Mouse (Mus musculus): Measurements from ENCODE around the gene AI661453. TPM values are rescaled to one million over a fixed set of nuclear protein-coding genes. Genes with fewer than 3 reads are reported as not detected.

AI661453 gene
- total RNA-seq (2014; rRNA removed) (0.05 and 0.08 TPM in 2 replicates), polyA plus RNA-seq (2015; fragmentation: Nextera tagmentation; extraction: Ambion mirVana) (0.22 TPM in 1 of 2 replicates, not detected in the other)

DNA sequence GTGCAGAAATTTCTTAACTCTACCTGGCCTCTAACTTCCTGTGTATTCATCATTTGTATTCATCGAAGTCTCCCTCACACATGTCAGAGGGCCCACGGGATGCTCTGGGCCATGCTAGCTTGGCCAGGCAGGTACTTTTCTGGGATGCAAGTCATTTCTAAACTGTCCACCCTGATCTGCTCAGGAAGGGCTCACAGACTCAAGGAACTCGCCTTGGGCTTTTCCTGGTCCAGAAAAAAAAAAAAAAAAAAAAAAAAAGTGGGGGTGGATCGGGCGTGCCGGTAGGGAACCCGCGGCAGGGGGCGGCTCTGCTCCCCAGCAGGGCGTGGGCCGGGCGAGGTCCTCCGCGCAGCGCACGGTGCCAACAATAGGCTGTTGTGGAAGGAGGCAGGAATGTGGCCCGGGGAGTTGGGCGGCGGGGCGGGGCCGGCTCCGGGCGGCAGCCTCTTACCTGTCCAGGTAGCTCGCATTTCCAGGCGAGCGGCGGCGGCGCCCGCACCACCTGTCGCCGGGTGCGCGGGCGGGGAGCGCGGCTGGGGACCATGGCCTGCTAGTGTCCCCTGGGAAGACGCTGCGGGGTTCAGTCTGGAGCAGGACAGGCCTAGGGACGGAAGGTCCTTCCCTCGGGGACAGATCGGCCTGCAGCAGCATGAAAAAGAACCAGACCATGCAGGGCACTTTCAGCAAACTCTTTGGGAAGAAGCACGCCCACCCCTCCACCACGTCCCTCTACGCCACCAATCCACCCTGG, at the start of gene AI661453:
Gene AI661453 (plus strand): TSS at position 460 of the 751 bp plus-strand sequence.
- DNase-seq (no peak), ATAC-seq (no peak)
- Histone ChIP-seq H3K4me1 (ENCODE audit: insufficient read depth) (no peaks in the 10 kb centered on the region), H3K4me2 (ENCODE audit: low read depth) (peak within 1 kb of the TSS; percentile 71), H3K36me3 (ENCODE audit: insufficient read depth) (no peaks in the 10 kb centered on the region), H3K9ac (peak within 1 kb of the TSS; percentile 22; the same call in 1 of the 2 replicates), H3K4me3 (ENCODE audit: low read depth, low read length) (peak within 1 kb of the TSS; percentile 37), H3K27me3 (ENCODE audit: insufficient read depth, low read length) (peaks cover 22% of the 10 kb centered on the region), H3K9me3 (ENCODE audit: low read length) (no peaks in the 10 kb centered on the region), H3K27ac (ENCODE audit: low read depth, low read length) (no peak within 1 kb of the TSS)
- TF ChIP-seq CTCF (IDR thresholded peaks at IDR 0.05; ENCODE audit: low read depth), result no peak
- WGBS, result 1% methylated on average over 44 of the region's 45 CpGs

- Histone ChIP-seq H3K9ac (no peak overlapping the region), H3K27ac (ENCODE audit: low read depth, low read length) (no peak overlapping the region), H3K36me3 (ENCODE audit: insufficient read depth) (no peaks in the 10 kb centered on the region), H3K4me1 (ENCODE audit: insufficient read depth) (no peaks in the 10 kb centered on the region), H3K9me3 (ENCODE audit: low read length) (no peaks in the 10 kb centered on the region), H3K4me3 (ENCODE audit: low read depth, low read length) (no peak overlapping the region), H3K4me2 (ENCODE audit: low read depth) (no peak overlapping the region), H3K27me3 (ENCODE audit: insufficient read depth, low read length) (no peaks in the 10 kb centered on the region)
- TF ChIP-seq CTCF (IDR thresholded peaks at IDR 0.05; ENCODE audit: low read depth), result peak; percentile 74
- peak; percentile 20 for DNase-seq
- 62% methylated on average over 4 of the region's 4 CpGs for WGBS
- ATAC-seq, result no peak
Observed at GRCm38 (mm10) chr17:47386649-47387048, 49.8 kb upstream of the AI661453 start.

DNA sequence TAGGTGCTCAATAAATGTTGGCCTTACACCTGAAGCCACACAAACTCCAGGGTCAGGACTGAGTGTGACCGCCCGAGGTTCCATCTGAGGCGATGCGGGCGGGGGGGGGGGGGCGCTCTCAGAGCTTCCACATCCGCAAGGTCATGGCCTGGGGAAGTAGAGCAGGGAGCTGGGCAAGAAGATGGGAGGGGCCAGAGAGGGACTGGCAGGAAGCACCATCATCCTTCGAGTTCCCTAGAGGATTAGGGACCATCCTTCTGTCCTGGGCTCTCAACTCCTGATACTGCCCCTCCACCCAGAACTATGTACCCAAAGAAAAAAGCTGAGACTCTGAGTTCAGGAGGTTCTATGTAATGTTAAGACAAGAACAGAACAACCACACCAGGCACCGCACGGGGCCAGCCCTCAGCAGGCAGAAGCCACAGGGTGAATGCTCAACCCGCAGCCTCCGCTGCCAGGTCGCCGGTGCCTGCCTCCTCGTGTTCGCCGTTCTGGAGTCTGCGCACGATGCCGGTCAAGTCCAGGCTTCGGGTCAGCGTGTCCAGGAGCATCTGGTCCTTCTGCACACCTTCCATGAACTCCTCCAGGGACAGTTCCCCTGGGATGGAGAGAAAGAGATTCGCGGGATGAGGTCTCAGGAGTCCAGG, 42.1 kb upstream of the AI661453 start:
- H3K9ac ChIP-seq, result no peak overlapping the region
- WGBS, result 20% methylated on average over 24 of the region's 24 CpGs

DNA sequence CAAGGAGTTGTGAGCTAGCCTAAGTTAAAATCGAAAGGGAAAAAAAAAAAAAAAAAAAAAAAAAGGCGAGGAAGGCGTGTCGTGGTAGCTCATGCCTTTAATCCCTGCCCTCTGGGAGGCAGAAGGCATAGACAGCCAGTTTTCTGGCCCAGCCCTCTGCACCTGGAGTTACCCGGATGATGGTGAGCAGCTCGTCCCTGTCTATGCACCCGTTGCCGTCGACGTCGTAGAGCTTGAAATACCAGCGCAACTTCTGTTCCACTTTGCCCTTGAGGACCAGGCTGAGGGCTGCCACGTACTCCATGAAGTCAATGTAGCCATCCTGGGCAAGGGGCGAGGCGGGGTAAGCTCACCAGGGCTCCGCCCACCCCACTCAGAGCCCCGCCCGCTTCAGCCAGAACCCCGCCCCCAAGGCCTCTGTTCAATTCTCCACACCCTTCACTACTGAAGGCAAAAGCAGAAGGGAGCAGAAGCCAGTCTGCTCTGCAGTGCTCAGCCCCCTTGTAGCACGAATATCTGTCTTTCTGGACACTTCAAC, 41.0 kb upstream of the AI661453 start:
- TF ChIP-seq CTCF (IDR thresholded peaks at IDR 0.05; ENCODE audit: low read depth), result no peak
- 7% methylated on average over 19 of the region's 20 CpGs for WGBS
- Histone ChIP-seq H3K9me3 (ENCODE audit: low read length) (no peaks in the 10 kb centered on the region), H3K9ac (no peak overlapping the region), H3K4me3 (ENCODE audit: low read depth, low read length) (peak overlapping the region; percentile 18; the same call in 1 of the 2 replicates), H3K36me3 (ENCODE audit: insufficient read depth) (no peaks in the 10 kb centered on the region), H3K4me1 (ENCODE audit: insufficient read depth) (no peaks in the 10 kb centered on the region), H3K4me2 (ENCODE audit: low read depth) (peak overlapping the region; percentile 39), H3K27ac (ENCODE audit: low read depth, low read length) (no peak overlapping the region), H3K27me3 (ENCODE audit: insufficient read depth, low read length) (no peaks in the 10 kb centered on the region; the same call in 1 of the 2 replicates)
- DNase-seq (no peak), ATAC-seq (peak; percentile 48; the same call in 1 of the 2 replicates)

More for the DNA sequence above, 42.1 kb upstream of the AI661453 start:
- Histone ChIP-seq H3K4me3 (ENCODE audit: low read depth, low read length) (peak overlapping the region; percentile 7; the same call in 1 of the 2 replicates), H3K27ac (ENCODE audit: low read depth, low read length) (no peak overlapping the region), H3K27me3 (ENCODE audit: insufficient read depth, low read length) (no peaks in the 10 kb centered on the region; the same call in 1 of the 2 replicates), H3K4me1 (ENCODE audit: insufficient read depth) (no peaks in the 10 kb centered on the region), H3K36me3 (ENCODE audit: insufficient read depth) (no peaks in the 10 kb centered on the region), H3K4me2 (ENCODE audit: low read depth) (peak overlapping the region; percentile 39; the same call in 1 of the 2 replicates), H3K9me3 (ENCODE audit: low read length) (no peaks in the 10 kb centered on the region)
- TF ChIP-seq CTCF (IDR thresholded peaks at IDR 0.05; ENCODE audit: low read depth), result no peak
- no peak for DNase-seq
- ATAC-seq, result no peak

GRCm38 (mm10) chr17:47399091-47399490, 37.3 kb upstream of the AI661453 start:
- Histone ChIP-seq H3K36me3 (ENCODE audit: insufficient read depth) (no peaks in the 10 kb centered on the region), H3K4me2 (ENCODE audit: low read depth) (no peak overlapping the region), H3K9me3 (ENCODE audit: low read length) (no peaks in the 10 kb centered on the region), H3K4me3 (ENCODE audit: low read depth, low read length) (no peak overlapping the region), H3K4me1 (ENCODE audit: insufficient read depth) (no peaks in the 10 kb centered on the region), H3K27ac (ENCODE audit: low read depth, low read length) (no peak overlapping the region), H3K27me3 (ENCODE audit: insufficient read depth, low read length) (no peaks in the 10 kb centered on the region; the same call in 1 of the 2 replicates), H3K9ac (no peak overlapping the region)
- ATAC-seq (no peak), DNase-seq (no peak)
- TF ChIP-seq CTCF (IDR thresholded peaks at IDR 0.05; ENCODE audit: low read depth), result no peak
- WGBS, result 87% methylated on average over 8 of the region's 8 CpGs

- Histone ChIP-seq H3K27me3 (ENCODE audit: insufficient read depth, low read length) (no peaks in the 10 kb centered on the region), H3K4me1 (ENCODE audit: insufficient read depth) (no peaks in the 10 kb centered on the region), H3K9me3 (ENCODE audit: low read length) (no peaks in the 10 kb centered on the region), H3K9ac (no peak within 1 kb of the TSS), H3K4me3 (ENCODE audit: low read depth, low read length) (no peak within 1 kb of the TSS), H3K27ac (ENCODE audit: low read depth, low read length) (no peak within 1 kb of the TSS), H3K36me3 (ENCODE audit: insufficient read depth) (no peaks in the 10 kb centered on the region), H3K4me2 (ENCODE audit: low read depth) (no peak within 1 kb of the TSS)
- DNase-seq (no peak), ATAC-seq (no peak)
- WGBS, result 12% methylated on average over 10 of the region's 10 CpGs
- TF ChIP-seq CTCF (IDR thresholded peaks at IDR 0.05; ENCODE audit: low read depth), result no peak
Observed at GRCm38 (mm10) chr17:47400451-47400850, 36.0 kb upstream of the AI661453 start, which contains the start of gene Guca1a. Gene Guca1a, minus strand, starts transcription at chr17:47400584.
